Mouse (Mus musculus) spleen, adult 2 months (tissue): ENCODE data around the gene Cntrl.

Experiments
- CTCF ChIP-seq: fragments of 200-500 bp; IDR thresholded peaks from 2 replicates; pipeline ENCODE4 v1.5.1; 2011; ENCODE audit warnings: mild to moderate bottlenecking, inconsistent platforms; ENCODE audit not compliant: insufficient read depth, insufficient read length, insufficient replicate concordance; ENCODE audit errors: extremely low read depth
- POLR2A ChIP-seq: fragments of 200-500 bp; IDR thresholded peaks from 2 replicates; pipeline ENCODE4 v1.6.1; 2011; ENCODE audit warnings: low read depth, low read length, inconsistent platforms

- TF ChIP-seq CTCF (no peak), POLR2A (no peak)
Observed at GRCm38 (mm10) chr2:35063333-35064030, 45.8 kb upstream of the Cntrl start.
